Mouse (Mus musculus): ENCODE measurements around the gene Prr7.

- TF ChIP-seq USF1 (IDR thresholded peaks at IDR 0.05; ENCODE audit: low read depth, low read length): no peak
- TF ChIP-seq POLR2A (IDR thresholded peaks at IDR 0.05; ENCODE audit: control insufficient read depth in 1 of 2, insufficient read depth in 1 of 2, low read depth in 1 of 2, low read length in 2 of 2, poor library complexity in 1 of 2): no peak
- TF ChIP-seq E2F4 (IDR thresholded peaks at IDR 0.05; ENCODE audit: borderline replicate concordance, low read depth, low read length): no peak
- TF ChIP-seq CTCF (IDR thresholded peaks at IDR 0.05 in 2 of 3, conservative IDR thresholded peaks at IDR 0.05 in 1 of 3; ENCODE audit: control insufficient read depth in 1 of 3, insufficient read depth in 1 of 3, low read depth in 2 of 3, low read length in 3 of 3, poor library complexity in 1 of 3, severe bottlenecking in 1 of 3): no peak
- TF ChIP-seq ZC3H11A (IDR thresholded peaks at IDR 0.05; ENCODE audit: low read depth, low read length): no peak
- no peak for TF ChIP-seq CHD2 (IDR thresholded peaks at IDR 0.05; ENCODE audit: low read length)
- TF ChIP-seq ETS1 (IDR thresholded peaks at IDR 0.05; ENCODE audit: low read depth, low read length): no peak
- TF ChIP-seq KAT2A (conservative IDR thresholded peaks at IDR 0.05; ENCODE audit: low read depth, low read length): no peak
- no peak for TF ChIP-seq HCFC1 (IDR thresholded peaks at IDR 0.05; ENCODE audit: low read depth, low read length)
- TF ChIP-seq EP300 (IDR thresholded peaks at IDR 0.05; ENCODE audit: low read depth in 1 of 2, low read length in 2 of 2): no peak
Measured at GRCm38 (mm10) chr13:55419142-55419541, 44.9 kb upstream of the Prr7 start.
